Mouse (Mus musculus) kidney, adult 2 months (tissue): Measurements from ENCODE around the gene Slc25a23. TPM values are rescaled to one million over a fixed set of nuclear protein-coding genes. Genes with fewer than 3 reads are reported as not detected.

Experiments
- DNase-seq: peaks from one replicate; pipeline ENCODE4 v3.0.0; 2021
- H3K27ac ChIP-seq: fragments of 200-500 bp; 2 replicates; pipeline ENCODE4 v1.5.1; 2012; ENCODE audit warnings: low read depth, low read length, control low read depth, inconsistent platforms; ENCODE audit not compliant: insufficient read depth
- H3K27me3 ChIP-seq: fragments of 200-500 bp; replicated peaks from 2 replicates; pipeline ENCODE4 v1.6.1; 2012; ENCODE audit warnings: mild to moderate bottlenecking, moderate library complexity, low read length, inconsistent platforms; ENCODE audit not compliant: control insufficient read depth, insufficient read depth
- H3K36me3 ChIP-seq: fragments of 200-500 bp; 2 replicates; pipeline ENCODE4 v1.6.1; 2012; ENCODE audit warnings: mild to moderate bottlenecking, moderate library complexity, low read length, inconsistent platforms; ENCODE audit not compliant: control insufficient read depth, insufficient read depth
- H3K4me1 ChIP-seq: fragments of 200-500 bp; 2 replicates; pipeline ENCODE4 v1.6.1; 2011; ENCODE audit warnings: low read length; ENCODE audit not compliant: control insufficient read depth, insufficient read depth
- H3K4me3 ChIP-seq: fragments of 200-500 bp; 2 replicates; pipeline ENCODE4 v1.5.1; 2011; ENCODE audit warnings: mild to moderate bottlenecking, low read depth, low read length, control low read depth; ENCODE audit not compliant: insufficient read depth
- CTCF ChIP-seq: fragments of 200-500 bp; conservative IDR thresholded peaks from 2 replicates; pipeline ENCODE4 v1.5.1; 2011; ENCODE audit warnings: low read depth, mild to moderate bottlenecking, control low read depth, low read length, moderate library complexity, mixed read lengths; ENCODE audit not compliant: insufficient read depth, insufficient read length
- POLR2A ChIP-seq: fragments of 200-500 bp; IDR thresholded peaks from one replicate; pipeline ENCODE4 v1.6.1; 2011; ENCODE audit warnings: low read depth, low read length, control low read depth
- WGBS: fragments of 180-500 bp; shearing (Covaris S2); methylation state at CpG from one replicate; pipeline ENCODE4 v1.1.7; 2018; 5-methylcytosine and 5-hydroxymethylcytosine counted together
- polyA plus RNA-seq: library from polyadenylated mRNA; depleted of rRNA; stranded (reverse); fragments of >200 nt; gene quantifications from 2 replicates; pipeline ENCODE4 v1.2.3, GENCODE M21; 2012

The Slc25a23 gene
- polyA plus RNA-seq, 1 experiment, result 124 TPM

DNA sequence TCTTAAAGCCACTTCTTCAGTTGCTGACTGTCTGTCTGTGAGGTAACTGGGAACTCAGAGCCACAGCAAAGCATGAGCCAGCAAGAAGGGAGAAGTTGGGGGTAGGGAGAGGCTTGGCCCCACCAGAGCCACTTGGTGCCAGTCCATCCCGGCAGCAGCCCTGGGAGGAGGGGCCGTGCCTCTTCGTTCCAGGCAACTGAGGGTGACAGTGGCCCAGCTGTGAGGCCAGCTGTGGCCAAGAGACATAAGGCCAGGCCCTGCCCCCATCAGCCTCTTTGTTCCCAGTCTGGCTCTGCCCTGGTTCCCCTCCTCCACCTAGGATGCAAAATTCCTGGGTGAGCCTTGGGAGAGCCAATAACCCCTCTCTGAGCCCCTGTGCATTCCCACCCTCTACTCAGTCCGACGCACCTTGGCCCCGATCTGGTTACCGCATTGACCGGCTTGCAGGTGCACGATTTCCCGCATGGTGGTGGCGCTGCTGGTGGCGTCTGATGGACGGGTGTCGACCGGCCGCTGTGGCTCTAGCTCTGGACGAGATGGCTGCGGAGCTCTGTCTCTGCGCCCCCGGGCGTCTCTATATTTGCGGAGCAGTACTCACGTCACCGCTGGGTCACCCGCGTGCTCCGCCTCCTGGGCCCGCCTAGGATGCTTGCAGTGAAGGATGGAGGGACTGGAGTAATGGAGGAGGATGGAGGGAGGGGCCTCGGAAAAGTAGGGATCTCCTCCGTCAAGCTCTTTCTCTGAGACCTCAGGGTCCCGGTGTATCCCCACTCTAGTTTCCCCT is 27.6 kb upstream of the Slc25a23 start, which contains the start of gene Tubb4a:
Gene Tubb4a, minus strand, starts transcription at position 734 of the 784 bp plus-strand sequence.
- no peak for DNase-seq
- Histone ChIP-seq H3K27me3 (no peaks in the 10 kb centered on the region), H3K4me1 (no peaks in the 10 kb centered on the region), H3K27ac (no peak within 1 kb of the TSS), H3K4me3 (peak within 1 kb of the TSS; percentile 20; the same call in 1 of the 2 replicates), H3K36me3 (no peaks in the 10 kb centered on the region)
- 3% methylated on average over 31 of the region's 31 CpGs for WGBS
- TF ChIP-seq CTCF (no peak), POLR2A (no peak)

DNA sequence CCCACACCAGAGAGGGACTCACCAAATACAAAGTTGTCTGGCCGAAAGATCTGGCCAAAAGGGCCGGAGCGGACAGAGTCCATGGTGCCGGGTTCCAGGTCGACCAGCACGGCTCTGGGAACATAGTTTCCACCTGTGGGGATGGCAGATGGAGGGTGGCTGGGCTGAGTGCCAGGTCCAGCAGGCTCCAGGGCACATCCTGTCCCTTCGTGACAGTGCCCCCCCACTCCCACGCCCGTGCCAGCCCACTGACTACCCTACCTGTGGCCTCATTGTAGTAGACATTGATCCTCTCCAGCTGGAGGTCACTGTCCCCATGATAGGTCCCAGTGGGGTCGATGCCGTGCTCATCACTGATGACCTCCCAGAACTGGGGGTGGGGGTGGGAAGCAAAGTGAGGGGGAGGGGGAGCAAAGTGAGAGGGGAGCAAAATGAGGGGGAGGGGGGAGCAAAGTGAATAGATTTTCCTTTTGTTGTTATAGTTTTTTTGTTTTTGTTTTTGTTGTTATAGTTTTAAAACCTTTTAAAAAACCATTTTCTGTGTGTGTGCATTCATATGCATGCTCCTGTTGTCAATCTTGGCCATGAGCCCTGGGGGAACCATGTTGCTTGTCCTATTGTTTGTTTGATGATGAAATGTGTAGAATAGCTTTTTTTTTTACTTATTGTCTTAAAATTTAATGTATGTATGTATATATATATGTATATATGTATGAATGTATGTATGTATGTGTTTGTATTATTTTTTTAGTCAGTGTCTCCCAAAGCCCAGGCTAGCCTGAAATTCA is 26.5 kb upstream of the Slc25a23 start:
- WGBS, result 75% methylated on average over 11 of the region's 11 CpGs
- Histone ChIP-seq H3K27ac (no peak overlapping the region), H3K4me3 (no peak overlapping the region), H3K36me3 (no peaks in the 10 kb centered on the region), H3K4me1 (no peaks in the 10 kb centered on the region), H3K27me3 (no peaks in the 10 kb centered on the region)
- TF ChIP-seq POLR2A, result no peak
- TF ChIP-seq CTCF, result no peak
- DNase-seq, result no peak

DNA sequence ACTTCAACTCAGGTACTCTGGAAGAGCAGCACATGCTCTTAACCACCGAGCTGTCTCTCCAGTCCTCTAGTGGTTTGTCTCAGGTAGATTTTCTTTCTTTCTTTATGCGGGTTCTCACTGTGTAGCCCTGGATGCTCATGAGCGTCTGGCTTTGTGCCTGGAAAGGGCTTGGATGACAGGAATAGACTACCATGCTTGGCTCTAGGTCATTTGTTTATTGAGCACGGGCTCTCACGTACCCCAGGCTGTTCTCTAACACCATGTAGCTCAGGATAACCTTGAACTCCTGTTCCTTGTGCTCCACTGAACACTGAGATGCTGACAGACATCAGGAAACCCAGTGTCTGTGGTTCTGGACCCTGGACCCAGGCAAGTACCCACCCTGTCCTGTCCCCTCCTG is 22.8 kb upstream of the Slc25a23 start:
- DNase-seq, result no peak

DNA sequence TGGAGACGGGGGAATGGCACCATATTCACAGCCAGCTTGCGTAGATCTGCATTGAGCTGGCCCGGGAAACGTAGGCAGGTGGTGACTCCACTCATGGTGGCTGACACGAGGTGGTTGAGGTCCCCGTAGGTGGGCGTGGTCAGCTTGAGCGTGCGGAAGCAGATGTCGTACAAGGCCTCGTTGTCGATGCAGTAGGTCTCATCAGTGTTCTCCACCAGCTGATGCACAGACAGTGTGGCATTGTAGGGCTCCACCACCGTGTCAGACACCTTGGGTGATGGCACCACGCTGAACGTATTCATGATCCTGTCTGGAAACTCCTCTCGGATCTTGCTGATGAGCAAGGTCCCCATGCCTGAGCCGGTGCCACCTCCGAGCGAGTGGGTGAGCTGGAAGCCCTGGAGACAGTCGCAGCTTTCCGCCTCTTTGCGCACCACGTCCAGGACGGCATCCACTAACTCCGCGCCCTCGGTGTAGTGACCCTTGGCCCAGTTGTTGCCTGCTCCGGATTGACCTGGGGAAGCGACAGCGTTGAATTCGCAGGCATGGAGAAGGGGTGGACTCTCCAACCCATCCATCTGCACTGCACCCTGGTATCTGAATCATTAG is 21.7 kb upstream of the Slc25a23 start:
- H3K4me1 ChIP-seq, result no peaks in the 10 kb centered on the region
- no peak for TF ChIP-seq CTCF
- TF ChIP-seq POLR2A, result no peak
- 95% methylated on average over 31 of the region's 31 CpGs for WGBS
- no peaks in the 10 kb centered on the region for H3K27me3 ChIP-seq
- no peak overlapping the region for H3K27ac ChIP-seq
- no peaks in the 10 kb centered on the region for H3K36me3 ChIP-seq
- no peak for DNase-seq
- H3K4me3 ChIP-seq, result no peak overlapping the region

More for the DNA sequence above, 22.8 kb upstream of the Slc25a23 start:
- no peaks in the 10 kb centered on the region for H3K36me3 ChIP-seq
- no peaks in the 10 kb centered on the region for H3K27me3 ChIP-seq
- H3K4me1 ChIP-seq, result no peaks in the 10 kb centered on the region
- no peak for TF ChIP-seq POLR2A
- no peak for TF ChIP-seq CTCF
- no peak overlapping the region for H3K4me3 ChIP-seq
- H3K27ac ChIP-seq, result no peak overlapping the region
- WGBS, result 85% methylated on average over 5 of the region's 5 CpGs

DNA sequence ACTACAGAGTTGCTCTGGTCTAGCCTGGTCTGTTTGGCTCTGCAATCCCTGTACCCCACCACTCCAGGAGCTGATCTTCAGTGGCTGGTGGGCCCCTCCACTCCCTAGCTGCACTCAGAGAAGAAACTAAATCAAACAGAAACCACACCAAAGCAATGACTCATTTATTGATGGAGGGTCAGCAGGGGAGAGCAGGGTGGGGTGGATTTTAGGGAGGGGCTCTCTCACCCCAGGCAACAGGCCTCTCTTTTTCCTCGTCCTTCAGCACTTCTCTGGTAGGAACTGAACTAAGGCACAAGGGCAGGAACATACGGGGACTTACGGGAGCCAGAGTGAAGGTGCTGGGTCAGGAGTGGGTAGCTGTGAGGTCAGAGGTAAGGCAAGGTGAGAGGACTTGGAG is 20.3 kb upstream of the Slc25a23 start:
- Histone ChIP-seq H3K36me3 (no peaks in the 10 kb centered on the region), H3K4me3 (no peak overlapping the region), H3K4me1 (no peaks in the 10 kb centered on the region), H3K27me3 (no peaks in the 10 kb centered on the region), H3K27ac (no peak overlapping the region)
- no peak for DNase-seq
- WGBS, result 68% methylated on average over 3 of the region's 3 CpGs
- TF ChIP-seq POLR2A (no peak), CTCF (no peak)

DNA sequence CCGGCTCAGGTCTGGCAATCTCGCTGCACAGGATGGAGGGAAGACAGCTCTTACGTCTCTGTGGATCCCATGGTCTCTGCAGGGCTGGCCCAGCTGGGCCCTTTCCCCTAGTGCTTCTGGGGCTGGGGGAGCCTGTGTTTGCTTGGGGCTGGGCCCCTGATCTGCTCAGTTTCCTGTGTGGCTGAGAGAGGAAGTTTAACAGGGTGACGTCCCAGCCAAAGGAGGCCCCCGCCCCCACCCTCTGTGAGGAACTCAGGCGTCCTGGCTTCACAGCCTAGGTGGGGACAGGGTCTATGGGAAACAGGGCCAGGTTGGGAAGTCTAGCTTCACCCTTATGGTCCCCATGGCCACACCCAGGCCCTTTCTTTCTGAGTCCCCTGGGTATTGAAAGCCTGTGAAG is 18.7 kb upstream of the Slc25a23 start, which contains the start of gene Dennd1c:
Gene Dennd1c, minus strand, starts transcription at position 179 of the 400 bp plus-strand sequence.
- no peak for DNase-seq
- H3K4me3 ChIP-seq, result no peak within 1 kb of the TSS; the same call in 1 of the 2 replicates
- 54% methylated on average over 6 of the region's 6 CpGs for WGBS
- H3K4me1 ChIP-seq, result no peaks in the 10 kb centered on the region
- H3K36me3 ChIP-seq, result no peaks in the 10 kb centered on the region
- no peak within 1 kb of the TSS for H3K27ac ChIP-seq
- no peaks in the 10 kb centered on the region for H3K27me3 ChIP-seq
- TF ChIP-seq CTCF, result no peak

DNA sequence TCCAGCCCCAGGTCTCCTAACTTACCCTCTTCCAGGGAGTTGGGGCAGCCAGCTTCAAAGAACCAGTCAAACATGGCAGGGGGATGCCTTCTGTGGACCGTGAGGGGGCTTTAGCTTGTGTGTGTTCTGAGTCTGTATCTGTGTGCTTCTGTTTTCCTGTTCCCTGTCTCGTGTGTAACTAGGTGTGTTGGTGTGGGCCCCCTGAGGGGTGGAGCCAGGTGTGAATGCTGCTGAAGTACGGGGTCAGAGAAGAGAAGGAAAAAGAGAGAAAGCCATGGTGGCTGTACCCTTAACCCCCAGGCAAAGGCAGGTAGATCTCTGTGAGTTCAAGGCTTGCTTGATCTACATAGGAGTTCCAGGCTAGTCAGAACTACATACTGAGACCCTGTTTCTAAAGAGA is 17.3 kb upstream of the Slc25a23 start:
- no peak overlapping the region for H3K27ac ChIP-seq
- no peak for TF ChIP-seq CTCF
- no peak for TF ChIP-seq POLR2A

More for the DNA sequence above, 17.3 kb upstream of the Slc25a23 start:
- Histone ChIP-seq H3K36me3 (no peaks in the 10 kb centered on the region), H3K4me1 (no peaks in the 10 kb centered on the region), H3K27me3 (no peaks in the 10 kb centered on the region), H3K4me3 (no peak overlapping the region)
- no peak for DNase-seq
- WGBS, result 72% methylated on average over 3 of the region's 3 CpGs
